Mouse (Mus musculus): ENCODE measurements around the gene Hnrnph3.
"Not testable (repeated sequence)": the region's sequence is repeated elsewhere in the genome, so short reads cannot be mapped to it uniquely, and the experiment has no call there.

Hnrnph3 gene

GRCm38 (mm10) chr10:63023749-63024579 is at the start of gene Hnrnph3, which contains the start of gene Pbld2:
TSS of gene Hnrnph3 (minus strand) at chr10:63024217.
TSS of gene Pbld2 (plus strand) at chr10:63024315.
- DNase-seq (ENCODE audit: low read depth in 1 of 2, low spot score in 2 of 2), result peak; percentile 95 to 99

DNA sequence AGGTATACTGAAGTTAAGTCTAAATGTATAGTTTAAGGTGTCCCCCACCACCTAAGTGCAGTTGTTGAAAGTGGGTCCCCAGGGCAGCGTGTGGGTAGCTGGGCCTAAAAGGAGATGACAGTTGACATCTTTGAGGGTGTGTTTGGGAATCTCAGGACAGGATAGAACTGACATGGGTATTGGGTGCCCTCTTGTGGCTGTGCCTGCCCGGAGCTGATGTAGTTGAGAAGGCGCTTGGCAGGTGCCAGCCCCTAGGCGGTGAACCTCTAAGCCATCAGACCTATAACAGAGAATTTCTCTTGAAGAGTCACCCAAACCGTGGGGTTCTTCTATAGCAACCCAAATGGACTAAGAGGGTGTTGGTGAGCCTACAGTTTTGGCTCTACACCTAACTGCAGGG is 42.0 kb upstream of the Hnrnph3 start:
- DNase-seq (ENCODE audit: low read depth in 1 of 2, low spot score in 2 of 2), result peak in 1 of 2 experiments; percentile 13

DNA sequence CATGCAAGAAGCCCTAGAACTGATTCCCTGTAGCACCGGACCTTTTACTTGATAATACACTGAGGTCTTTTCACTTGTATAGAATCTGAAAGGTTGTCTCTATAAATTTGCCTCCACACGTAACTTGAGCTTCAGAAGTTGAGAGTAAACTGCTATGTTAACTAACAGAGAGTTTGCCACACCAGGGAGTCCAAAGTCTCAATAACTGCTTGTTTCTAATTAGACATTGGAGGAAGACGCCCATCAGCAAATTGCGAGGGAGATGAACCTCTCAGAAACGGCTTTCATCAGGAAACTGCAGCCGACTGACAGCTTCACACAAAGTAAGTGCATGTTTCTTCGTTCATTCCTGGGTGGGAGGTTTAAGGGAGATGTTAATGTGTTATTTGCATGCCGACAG is 41.5 kb upstream of the Hnrnph3 start:
- no peak for DNase-seq (ENCODE audit: low read depth in 1 of 2, low spot score in 2 of 2)

DNA sequence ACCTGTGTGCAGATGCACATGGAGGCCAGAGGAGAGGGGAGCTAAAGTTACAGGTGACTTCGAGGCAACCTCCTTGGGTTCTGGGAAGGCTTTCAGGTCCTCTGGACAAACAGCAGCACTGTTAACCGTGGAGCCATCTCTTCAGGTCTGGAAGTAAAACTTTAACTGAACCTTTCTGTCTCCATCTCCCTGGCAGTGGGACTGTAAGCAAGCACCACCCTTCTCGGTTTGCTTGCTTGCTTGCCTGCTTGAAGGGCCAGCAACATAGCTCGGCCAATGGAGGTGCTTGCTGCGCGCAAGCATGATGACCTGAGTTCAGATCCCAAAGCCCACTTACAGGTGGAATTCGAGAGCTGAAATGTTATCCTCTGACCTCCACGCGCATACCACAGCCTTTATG is 40.5 kb upstream of the Hnrnph3 start:
- DNase-seq (ENCODE audit: low read depth in 1 of 2, low spot score in 2 of 2), result no peak

GRCm38 (mm10) chr10:63063365-63063764 is 39.3 kb upstream of the Hnrnph3 start:
- DNase-seq (ENCODE audit: low read depth in 1 of 2, low spot score in 2 of 2), result no peak

GRCm38 (mm10) chr10:63062696-63063095 is 38.7 kb upstream of the Hnrnph3 start:
- no peak for DNase-seq (ENCODE audit: low read depth in 1 of 2, low spot score in 2 of 2)

DNA sequence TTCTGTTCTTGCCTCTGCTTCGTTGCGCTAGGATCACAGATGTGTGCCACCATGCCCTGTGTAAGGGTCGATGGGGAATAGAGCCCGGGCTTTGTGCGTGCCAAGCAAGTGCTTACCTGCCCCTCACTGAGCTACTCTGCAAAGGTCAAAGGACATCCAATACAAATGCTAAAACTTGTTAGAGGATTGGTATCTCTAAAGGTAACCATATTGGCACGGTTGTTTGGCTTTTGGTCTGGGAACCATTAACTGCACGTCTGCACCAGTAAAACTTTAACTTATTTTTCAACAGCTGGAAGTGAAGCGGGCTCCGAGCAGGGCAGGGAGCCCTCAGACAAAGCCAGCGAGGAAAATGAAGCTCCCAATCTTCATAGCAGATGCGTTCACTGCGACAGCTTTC is 37.2 kb upstream of the Hnrnph3 start:
- DNase-seq (ENCODE audit: low read depth in 1 of 2, low spot score in 2 of 2), result no peak

- DNase-seq (ENCODE audit: low read depth in 1 of 2, low spot score in 2 of 2), result no peak
These were observed 36.4 kb upstream of the Hnrnph3 start for GRCm38 (mm10) chr10:63060406-63060805.

- no peak for DNase-seq (ENCODE audit: low read depth in 1 of 2, low spot score in 2 of 2)
These were observed 35.8 kb upstream of the Hnrnph3 start, which contains the start of gene Pbld1 for GRCm38 (mm10) chr10:63059862-63060261. TSS of gene Pbld1 (plus strand) at chr10:63060162.

DNA sequence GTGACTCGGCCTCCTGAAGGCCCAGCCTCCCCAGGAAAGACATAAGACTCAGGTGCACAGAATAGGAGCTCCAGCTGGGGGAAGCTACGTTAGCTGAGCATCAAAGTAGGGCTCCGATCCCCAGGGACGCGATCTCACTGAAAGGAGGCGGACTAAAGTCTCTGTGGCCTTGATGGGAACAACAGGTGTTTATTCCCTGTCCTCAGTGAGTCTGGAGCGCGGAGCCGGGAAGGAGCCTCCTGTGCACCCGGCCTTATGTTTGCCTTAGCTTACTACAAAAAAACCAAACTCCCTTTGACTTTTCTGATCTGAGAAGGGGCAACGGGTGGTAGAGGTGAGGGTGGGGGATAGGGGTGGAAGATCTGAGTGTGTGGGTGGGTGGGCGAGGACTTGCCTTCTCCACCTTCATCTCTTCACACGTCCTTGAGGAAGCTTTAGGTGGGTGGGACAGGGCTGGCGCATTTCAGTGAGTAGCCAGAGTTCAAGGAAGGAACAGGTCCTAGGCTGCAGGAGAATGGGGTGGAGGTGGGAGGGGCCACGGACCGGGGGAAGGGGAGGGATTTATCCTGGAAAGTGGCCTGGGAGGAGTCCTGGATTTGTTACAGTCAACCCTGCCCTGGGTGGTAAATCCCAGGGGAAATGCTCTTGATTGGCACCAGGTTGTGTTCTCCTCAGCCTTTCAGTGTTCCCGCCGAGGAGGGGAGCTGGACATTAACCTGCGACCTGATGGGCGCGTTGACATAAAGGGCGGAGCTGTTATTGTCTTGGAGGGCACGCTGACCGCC is 33.1 kb upstream of the Hnrnph3 start:
- no peak for DNase-seq (ENCODE audit: low read depth in 1 of 2, low spot score in 2 of 2)

- no peak for DNase-seq (ENCODE audit: low read depth in 1 of 2, low spot score in 2 of 2)
These were observed 30.6 kb upstream of the Hnrnph3 start for GRCm38 (mm10) chr10:63054586-63054985.

DNA sequence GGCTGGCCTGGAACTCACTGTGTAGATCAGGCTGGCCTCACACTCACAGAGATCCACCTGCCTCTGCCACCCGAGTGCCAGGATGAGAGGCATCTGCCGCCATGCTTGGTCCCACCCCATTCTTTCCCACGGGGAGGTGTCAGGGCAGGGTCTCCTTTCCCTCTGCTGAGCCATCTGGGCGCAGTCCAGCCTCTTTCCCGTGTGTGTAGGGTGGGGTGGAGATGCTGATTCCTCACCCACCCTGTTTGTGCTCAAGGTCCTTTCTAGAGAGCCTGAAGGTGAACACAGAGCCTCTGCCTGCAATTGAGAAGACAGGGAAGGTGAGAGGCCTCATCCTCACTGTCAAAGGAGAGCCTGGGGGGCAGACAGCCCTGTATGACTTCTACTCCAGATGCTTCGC is 30.1 kb upstream of the Hnrnph3 start:
- not testable (repeated sequence) for DNase-seq (ENCODE audit: low read depth in 1 of 2, low spot score in 2 of 2)

DNA sequence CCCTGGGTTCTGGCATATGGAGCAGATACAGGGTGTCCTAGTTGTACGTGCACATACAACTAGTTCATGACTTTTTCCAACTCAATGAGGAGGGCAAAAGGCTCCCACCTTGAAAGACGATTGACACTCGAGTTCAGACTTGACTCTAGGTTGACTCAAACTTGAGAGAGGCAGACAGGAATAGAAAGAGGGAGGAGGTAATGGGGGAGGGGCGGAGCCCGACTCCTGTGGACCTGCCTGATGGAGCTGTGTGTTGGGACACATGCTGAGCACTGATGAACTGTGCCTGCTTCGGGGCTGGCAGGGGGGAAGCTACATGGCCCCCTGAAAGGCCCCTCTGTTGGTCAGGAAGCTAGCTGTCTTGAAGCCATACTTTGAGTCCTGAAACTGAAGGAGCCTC is 29.0 kb upstream of the Hnrnph3 start:
- no peak for DNase-seq (ENCODE audit: low read depth in 1 of 2, low spot score in 2 of 2)

DNA sequence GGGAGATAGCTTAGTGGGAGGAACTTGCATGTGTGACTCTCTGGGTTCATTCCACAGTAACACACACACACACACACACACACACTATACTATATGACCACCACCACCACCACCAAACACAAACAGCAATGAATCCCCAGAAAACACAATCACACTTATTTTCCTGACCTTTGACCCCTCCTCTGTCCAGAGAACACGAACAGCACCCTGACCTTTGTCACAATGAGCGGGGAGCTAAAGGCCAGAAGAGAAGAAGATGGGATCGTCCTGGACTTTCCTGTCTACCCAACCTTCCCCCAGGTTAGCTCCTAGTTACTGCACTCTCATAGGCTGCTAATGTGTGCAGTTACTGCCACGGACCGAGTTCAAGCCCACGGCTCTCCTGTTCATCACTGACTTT is 28.0 kb upstream of the Hnrnph3 start:
- no peak for DNase-seq (ENCODE audit: low read depth in 1 of 2, low spot score in 2 of 2)

GRCm38 (mm10) chr10:63051267-63051666 is 27.2 kb upstream of the Hnrnph3 start:
- no peak for DNase-seq (ENCODE audit: low read depth in 1 of 2, low spot score in 2 of 2)

GRCm38 (mm10) chr10:63049106-63049505 is 25.1 kb upstream of the Hnrnph3 start:
- DNase-seq (ENCODE audit: low read depth in 1 of 2, low spot score in 2 of 2), result no peak

GRCm38 (mm10) chr10:63047751-63048150 is 23.7 kb upstream of the Hnrnph3 start:
- no peak for DNase-seq (ENCODE audit: low read depth in 1 of 2, low spot score in 2 of 2)

- no peak for DNase-seq (ENCODE audit: low read depth in 1 of 2, low spot score in 2 of 2)
These were observed 19.1 kb upstream of the Hnrnph3 start for GRCm38 (mm10) chr10:63043154-63043553.

GRCm38 (mm10) chr10:63039867-63040628 is 16.0 kb upstream of the Hnrnph3 start:
- no peak for DNase-seq (ENCODE audit: low read depth in 1 of 2, low spot score in 2 of 2)

DNA sequence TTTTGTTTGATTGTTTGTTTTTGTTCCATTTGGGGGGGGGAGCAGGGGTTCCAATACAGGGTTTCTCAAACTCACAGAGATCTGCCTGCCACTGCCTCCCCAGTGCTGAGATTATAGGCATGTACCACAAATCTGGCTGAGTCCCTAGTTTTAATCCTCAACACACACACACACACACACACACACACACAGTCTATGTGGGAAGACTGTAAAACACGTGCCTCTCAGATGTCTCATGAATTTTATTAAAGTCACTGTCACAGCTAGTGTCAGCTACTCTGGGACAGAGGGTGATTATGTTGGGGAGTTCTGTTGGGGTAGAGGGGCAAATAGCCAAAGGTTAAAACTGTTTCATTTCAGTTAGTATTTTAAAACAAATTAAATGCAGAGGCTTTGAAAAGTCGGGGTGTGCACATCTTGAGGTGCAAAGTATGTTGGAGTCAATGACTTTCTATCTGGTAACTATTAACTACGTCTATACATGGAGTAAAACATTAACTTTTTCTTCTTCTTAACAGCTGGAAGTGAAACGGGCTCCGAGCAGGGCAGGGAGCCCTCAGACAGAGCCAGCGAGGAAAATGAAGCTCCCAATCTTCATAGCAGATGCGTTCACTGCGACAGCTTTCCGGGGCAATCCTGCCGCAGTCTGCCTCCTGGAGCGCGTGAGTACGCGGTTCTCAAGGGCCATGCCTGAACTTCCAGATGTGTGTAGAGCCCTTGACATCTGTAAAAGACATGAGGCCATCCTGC is 14.7 kb upstream of the Hnrnph3 start:
- no peak for DNase-seq (ENCODE audit: low read depth in 1 of 2, low spot score in 2 of 2)

DNA sequence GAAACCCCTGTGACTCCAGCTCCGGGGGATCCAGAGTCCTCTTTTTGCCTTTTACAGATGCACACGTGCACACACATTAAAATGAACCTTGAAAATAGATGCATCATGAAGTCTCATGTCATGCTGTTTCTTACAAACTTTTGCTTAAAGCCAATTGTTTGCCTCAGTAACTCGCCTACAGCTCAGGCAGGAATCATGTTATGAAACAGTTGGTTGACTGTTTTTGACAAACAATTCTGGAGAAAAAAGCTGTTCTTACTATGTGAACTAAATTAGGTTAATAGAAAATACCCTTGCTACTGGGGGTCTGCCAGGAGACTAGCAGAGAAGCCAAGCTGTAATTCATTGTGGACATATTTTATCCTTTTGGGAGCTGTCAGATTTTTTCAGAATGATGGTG is 8.9 kb upstream of the Hnrnph3 start:
- DNase-seq (ENCODE audit: low read depth in 1 of 2, low spot score in 2 of 2), result no peak

All from monocyte, adult 2 months (primary cell).